Mouse (Mus musculus) forebrain, postnatal 0 days (tissue): ENCODE results near the gene Synj2. TPM values are rescaled to one million over a fixed set of nuclear protein-coding genes. Genes with fewer than 3 reads are reported as not detected.

ENCODE experiments used
- ATAC-seq: fragments of 200-750 bp; cut with Nextera tagmentation; 2 replicates; pipeline ENCODE4 v1.8.0; 2017; ENCODE audit warnings: mild to moderate bottlenecking, moderate library complexity
- DNase-seq: peaks from one replicate; pipeline ENCODE4 v3.0.0-alpha.2; 2015
- H3K27ac ChIP-seq: fragments of 300-500 bp; sonication (generic); 2 replicates; pipeline ENCODE4 v1.5.1; 2014; ENCODE audit warnings: low read depth, mild to moderate bottlenecking, antibody characterized with exemption, low read length, moderate library complexity, mixed read lengths
- H3K27me3 ChIP-seq: fragments of 300-500 bp; sonication (generic); 2 replicates; pipeline ENCODE4 v1.6.1; 2014; ENCODE audit warnings: mild to moderate bottlenecking, low read length, mixed read lengths; ENCODE audit not compliant: insufficient read depth
- H3K36me3 ChIP-seq: fragments of 300-500 bp; sonication (generic); 2 replicates; pipeline ENCODE4 v1.6.1; 2014; ENCODE audit warnings: mild to moderate bottlenecking, moderate library complexity; ENCODE audit not compliant: insufficient read depth
- H3K4me1 ChIP-seq: fragments of 300-500 bp; sonication (generic); 2 replicates; pipeline ENCODE4 v1.6.1; 2014; ENCODE audit warnings: antibody characterized with exemption; ENCODE audit not compliant: insufficient read depth
- H3K4me2 ChIP-seq: fragments of 300-500 bp; sonication (generic); 2 replicates; pipeline ENCODE4 v1.6.1; 2014; ENCODE audit warnings: low read depth, mild to moderate bottlenecking, moderate library complexity
- H3K4me3 ChIP-seq: fragments of 300-500 bp; sonication (generic); 2 replicates; pipeline ENCODE4 v1.5.1; 2014; ENCODE audit warnings: low read depth, low read length, mixed read lengths
- H3K9ac ChIP-seq: fragments of 300-500 bp; sonication (generic); 2 replicates; pipeline ENCODE4 v1.6.1; 2014; ENCODE audit warnings: mild to moderate bottlenecking
- H3K9me3 ChIP-seq: fragments of 300-500 bp; sonication (generic); 2 replicates; pipeline ENCODE4 v1.6.1; 2016; ENCODE audit warnings: low read length
- CTCF ChIP-seq: sonication (generic); IDR thresholded peaks from 2 replicates; pipeline ENCODE4 v1.5.1; 2016; ENCODE audit warnings: antibody characterized with exemption, control low read depth, low read depth
- WGBS: fragments of 180-500 bp; shearing (Covaris S2); extraction: QIAGEN DNeasy Blood & Tissue Kit; methylation state at CpG from one replicate; pipeline ENCODE4 v1.1.7; 2014; 5-methylcytosine and 5-hydroxymethylcytosine counted together
- polyA plus RNA-seq: library from polyadenylated mRNA; unstranded; fragments of >200 nt; fragmentation: Nextera tagmentation; extraction: Ambion mirVana; gene quantifications from 2 replicates; pipeline ENCODE4 v1.2.1, GENCODE M21; 2015
- total RNA-seq: library from RNA; depleted of rRNA; stranded (reverse); fragments of >200 nt; gene quantifications from 2 replicates; pipeline ENCODE4 v1.2.3, GENCODE M21; 2014

Gene Synj2
- total and polyA plus RNA-seq, 2 experiments from 2014 or later, result 3.6 to 6.8 TPM

GRCm38 (mm10) chr17:5987271-5988056, 46.4 kb downstream of the Synj2 start:
- H3K9ac ChIP-seq, result no peak overlapping the region
- H3K4me2 ChIP-seq, result no peak overlapping the region
- no peak for ATAC-seq
- H3K4me1 ChIP-seq, result no peaks in the 10 kb centered on the region
- TF ChIP-seq CTCF, result no peak
- no peak overlapping the region for H3K27ac ChIP-seq
- H3K9me3 ChIP-seq, result no peaks in the 10 kb centered on the region
- H3K4me3 ChIP-seq, result no peak overlapping the region
- DNase-seq, result no peak
- no peaks in the 10 kb centered on the region for H3K36me3 ChIP-seq
- no peaks in the 10 kb centered on the region for H3K27me3 ChIP-seq
- 59% methylated on average over 11 of the region's 11 CpGs for WGBS

- Histone ChIP-seq H3K27me3 (no peaks in the 10 kb centered on the region), H3K9me3 (no peaks in the 10 kb centered on the region), H3K36me3 (no peaks in the 10 kb centered on the region), H3K4me1 (no peaks in the 10 kb centered on the region), H3K27ac (no peak overlapping the region), H3K9ac (no peak overlapping the region), H3K4me3 (no peak overlapping the region), H3K4me2 (no peak overlapping the region)
- ATAC-seq (no peak), DNase-seq (no peak)
- 59% methylated on average over 4 of the region's 4 CpGs for WGBS
- no peak for TF ChIP-seq CTCF
Observed at GRCm38 (mm10) chr17:5988102-5988501, 47.0 kb downstream of the Synj2 start.

GRCm38 (mm10) chr17:5992866-5993580, 51.9 kb downstream of the Synj2 start:
- no peak overlapping the region for H3K9ac ChIP-seq
- DNase-seq (no peak), ATAC-seq (no peak)
- no peaks in the 10 kb centered on the region for H3K36me3 ChIP-seq
- TF ChIP-seq CTCF, result no peak
- H3K4me2 ChIP-seq, result no peak overlapping the region
- H3K9me3 ChIP-seq, result no peaks in the 10 kb centered on the region
- no peak overlapping the region for H3K27ac ChIP-seq
- no peaks in the 10 kb centered on the region for H3K27me3 ChIP-seq
- 79% methylated on average over 5 of the region's 5 CpGs for WGBS
- H3K4me1 ChIP-seq, result no peaks in the 10 kb centered on the region
- H3K4me3 ChIP-seq, result no peak overlapping the region

- Histone ChIP-seq H3K4me1 (no peaks in the 10 kb centered on the region), H3K27me3 (no peaks in the 10 kb centered on the region), H3K36me3 (no peaks in the 10 kb centered on the region), H3K9me3 (no peaks in the 10 kb centered on the region), H3K4me3 (no peak overlapping the region), H3K4me2 (no peak overlapping the region), H3K9ac (no peak overlapping the region), H3K27ac (no peak overlapping the region)
- no peak for ATAC-seq
- no peak for TF ChIP-seq CTCF
- no peak for DNase-seq
- 63% methylated on average over 3 of the region's 3 CpGs for WGBS
Observed at GRCm38 (mm10) chr17:5993581-5994260, 52.6 kb downstream of the Synj2 start.

- ATAC-seq (no peak), DNase-seq (no peak)
- Histone ChIP-seq H3K9ac (no peak overlapping the region), H3K4me1 (no peaks in the 10 kb centered on the region), H3K4me3 (no peak overlapping the region), H3K27me3 (no peaks in the 10 kb centered on the region), H3K9me3 (no peaks in the 10 kb centered on the region), H3K36me3 (no peaks in the 10 kb centered on the region), H3K27ac (no peak overlapping the region), H3K4me2 (no peak overlapping the region)
- no peak for TF ChIP-seq CTCF
- WGBS, result 72% methylated on average over 6 of the region's 6 CpGs
Observed at GRCm38 (mm10) chr17:5994606-5995005, 53.5 kb downstream of the Synj2 start.

- no peak for DNase-seq
- Histone ChIP-seq H3K27ac (no peak overlapping the region), H3K36me3 (no peaks in the 10 kb centered on the region), H3K4me1 (no peaks in the 10 kb centered on the region), H3K9ac (no peak overlapping the region), H3K4me3 (no peak overlapping the region), H3K9me3 (no peaks in the 10 kb centered on the region), H3K4me2 (no peak overlapping the region), H3K27me3 (no peaks in the 10 kb centered on the region)
- ATAC-seq, result no peak
- no peak for TF ChIP-seq CTCF
- WGBS, result 90% methylated on average over 14 of the region's 14 CpGs
Observed at GRCm38 (mm10) chr17:5996589-5996988, 55.5 kb downstream of the Synj2 start.
